Mouse (Mus musculus) megakaryocyte-erythroid progenitor cell, adult 5-6 weeks (primary cell): ENCODE data around the gene A630001G21Rik. TPM values are rescaled to one million over a fixed set of nuclear protein-coding genes. Genes with fewer than 3 reads are reported as not detected.
"Not testable (repeated sequence)": the region's sequence is repeated elsewhere in the genome, so short reads cannot be mapped to it uniquely, and the experiment has no call there.

Experiments
- ATAC-seq: replicated peaks from 2 replicates; pipeline ENCODE4 v1.8.0; 2016; ENCODE audit warnings: mild to moderate bottlenecking, inconsistent platforms; ENCODE audit not compliant: severe bottlenecking, poor library complexity, low FRiP score, low TSS enrichment
- total RNA-seq, 2 experiments: library from RNA; stranded (forward) in 1 of 2; stranded (reverse) in 1 of 2; fragments of 200-1000, 215-1000 nt in 1 of 2; fragments of >200 nt in 1 of 2; fragmentation: Nextera tagmentation in 1 of 2; gene quantifications; 2 replicates each; pipeline ENCODE4 v1.2.3; 2014 to 2017

The A630001G21Rik gene
- 35.7 and 49.8 TPM in 2 replicates for total RNA-seq (2014; fragmentation: Nextera tagmentation)
- 15.5 and 23.5 TPM in 2 replicates for total RNA-seq (2017)

DNA sequence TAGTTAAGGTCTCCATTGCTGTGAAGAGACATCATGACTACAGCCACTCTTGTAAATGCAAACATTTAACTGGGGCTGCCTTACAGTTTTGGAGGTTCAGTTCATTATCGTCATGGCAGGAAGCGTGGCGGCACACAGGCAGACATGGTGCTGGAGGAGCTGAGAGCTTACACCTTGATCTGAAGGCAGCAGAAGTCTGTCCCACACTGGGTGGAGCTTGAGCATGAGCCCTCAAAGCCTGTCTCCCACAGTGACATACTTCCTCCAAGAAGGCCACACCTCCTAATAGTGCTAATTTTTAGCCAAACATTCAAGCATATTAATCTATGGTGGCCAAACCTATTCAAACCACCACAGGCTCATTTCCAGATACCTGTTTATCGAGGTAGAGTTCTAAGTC is at the start of gene A630001G21Rik:
Gene A630001G21Rik, minus strand, starts transcription at position 208 of the 400 bp plus-strand sequence.
- ATAC-seq = no peak

- no peak for ATAC-seq
These were observed 48.7 kb upstream of the A630001G21Rik start for GRCm38 (mm10) chr1:85827166-85827565.

- no peak for ATAC-seq
These were observed 46.5 kb upstream of the A630001G21Rik start for GRCm38 (mm10) chr1:85824905-85825304.

- no peak for ATAC-seq
These were observed 43.8 kb upstream of the A630001G21Rik start for GRCm38 (mm10) chr1:85822239-85822638.

DNA sequence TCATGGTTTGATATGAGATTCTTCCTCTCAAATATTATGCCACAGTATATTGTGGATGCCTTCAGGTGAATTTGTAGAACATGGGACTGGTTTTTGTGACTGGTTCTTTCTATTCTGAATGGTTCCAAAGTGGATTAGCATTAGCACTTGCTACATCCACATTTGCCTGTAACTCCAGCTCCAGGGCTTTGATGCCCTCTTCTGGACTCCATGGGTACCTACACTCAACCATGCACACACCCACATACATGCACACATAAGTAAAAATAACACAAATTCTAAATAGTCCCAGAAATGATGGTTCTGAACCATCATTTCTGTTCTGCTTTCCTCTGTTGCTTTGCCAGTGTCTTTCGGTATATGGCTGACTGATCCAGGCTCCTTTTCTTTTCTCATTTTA is 41.3 kb upstream of the A630001G21Rik start:
- 0 out of 2 replicates have a peak, but pooled peaks have one; percentile 41 for ATAC-seq

DNA sequence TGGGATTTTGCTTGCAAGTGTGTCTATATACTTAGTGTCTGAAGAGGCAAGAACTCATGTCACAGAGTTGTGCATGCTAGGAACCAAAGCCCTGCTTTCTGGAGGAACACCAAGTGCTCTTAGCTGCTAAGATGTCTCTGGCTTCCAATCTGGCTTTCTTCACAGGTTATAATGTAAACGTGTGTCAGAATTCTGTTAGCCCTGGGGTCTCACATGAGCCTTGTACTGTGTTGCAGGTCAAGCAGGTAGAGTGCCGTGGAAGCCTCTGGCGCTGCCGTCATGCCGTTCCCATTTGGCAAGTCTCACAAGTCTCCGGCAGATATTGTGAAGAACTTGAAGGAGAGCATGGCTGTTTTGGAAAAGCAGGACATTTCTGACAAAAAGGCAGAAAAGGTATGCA is 39.7 kb upstream of the A630001G21Rik start:
- no peak for ATAC-seq

DNA sequence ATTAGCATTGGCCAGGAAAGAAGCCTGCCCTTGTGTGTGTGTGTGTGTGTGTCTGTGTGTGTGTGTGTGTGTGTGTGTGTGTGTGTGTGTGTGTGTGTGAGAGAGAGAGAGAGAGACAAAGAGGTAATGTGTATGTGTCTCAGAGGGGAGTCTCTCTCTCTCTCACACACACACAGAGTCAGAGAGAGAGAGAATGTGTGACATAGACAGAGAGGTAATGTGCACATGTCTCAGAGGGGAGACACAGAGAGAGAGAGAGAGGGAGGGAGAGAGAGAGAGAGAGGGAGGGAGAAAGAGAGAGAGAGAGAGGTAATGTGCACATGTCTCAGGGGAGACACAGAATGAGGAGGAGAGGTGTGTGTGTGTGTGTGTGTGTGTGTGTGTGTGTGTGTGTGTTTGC is 35.8 kb upstream of the A630001G21Rik start:
- not testable (repeated sequence) for ATAC-seq

DNA sequence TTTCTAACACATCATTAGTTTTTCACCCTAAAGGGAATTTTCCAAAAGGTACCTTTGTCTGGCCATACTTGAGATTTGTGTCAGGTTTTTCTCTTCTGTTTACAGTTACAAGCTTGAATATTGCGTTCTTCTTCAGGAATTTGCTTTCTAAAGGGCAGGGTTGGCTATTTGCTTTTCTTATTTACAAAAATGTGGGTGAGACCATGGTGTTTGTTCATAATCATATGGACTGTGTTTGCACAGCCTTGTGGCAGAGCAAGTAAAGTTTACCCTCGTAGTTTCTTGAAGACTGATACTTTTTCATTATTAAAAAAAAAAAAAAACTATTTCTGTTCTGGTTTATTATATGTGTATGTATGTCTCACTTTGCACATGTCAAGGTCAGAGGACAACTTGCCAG is 32.3 kb upstream of the A630001G21Rik start:
- no peak for ATAC-seq

DNA sequence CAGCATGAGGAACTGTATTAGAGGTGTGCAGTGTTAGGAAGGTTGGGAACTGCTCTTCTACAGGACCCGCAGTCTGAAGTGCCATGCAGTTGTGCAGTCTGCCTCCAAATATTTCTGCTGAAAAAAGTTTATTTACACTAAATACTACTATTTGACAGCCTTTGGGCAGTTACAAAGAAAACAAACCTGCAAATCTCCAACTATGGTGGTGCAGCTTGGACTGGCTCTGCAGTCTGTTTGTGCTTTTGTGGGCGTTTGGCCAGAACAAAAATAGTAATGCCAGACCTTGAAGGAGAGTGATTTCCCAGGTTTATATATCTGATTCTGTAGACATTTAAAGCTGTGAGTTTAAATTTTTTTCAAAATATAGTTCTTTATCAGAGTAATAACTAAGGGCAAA is 31.9 kb upstream of the A630001G21Rik start:
- no peak for ATAC-seq

DNA sequence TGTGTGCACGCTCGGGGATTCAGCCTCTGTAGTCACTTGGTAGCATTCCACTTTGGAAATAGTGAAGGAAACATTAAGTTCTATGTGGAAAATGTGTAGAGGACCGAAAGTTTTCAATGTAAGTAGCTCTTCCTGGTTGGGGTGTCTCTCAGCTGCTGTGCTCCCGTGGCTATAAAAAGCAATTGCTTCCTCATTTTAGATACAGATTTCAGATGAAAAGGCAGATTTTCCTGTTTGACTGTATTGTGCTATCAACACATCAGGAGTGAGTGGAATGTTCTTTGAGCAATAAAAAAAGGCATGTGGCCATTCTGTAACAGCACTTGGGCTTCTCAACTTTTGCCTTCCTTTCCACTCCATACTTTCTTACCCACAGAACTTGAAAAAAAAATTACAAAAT is 30.8 kb upstream of the A630001G21Rik start:
- ATAC-seq = no peak

GRCm38 (mm10) chr1:85804551-85804950 is 26.1 kb upstream of the A630001G21Rik start:
- ATAC-seq = no peak

DNA sequence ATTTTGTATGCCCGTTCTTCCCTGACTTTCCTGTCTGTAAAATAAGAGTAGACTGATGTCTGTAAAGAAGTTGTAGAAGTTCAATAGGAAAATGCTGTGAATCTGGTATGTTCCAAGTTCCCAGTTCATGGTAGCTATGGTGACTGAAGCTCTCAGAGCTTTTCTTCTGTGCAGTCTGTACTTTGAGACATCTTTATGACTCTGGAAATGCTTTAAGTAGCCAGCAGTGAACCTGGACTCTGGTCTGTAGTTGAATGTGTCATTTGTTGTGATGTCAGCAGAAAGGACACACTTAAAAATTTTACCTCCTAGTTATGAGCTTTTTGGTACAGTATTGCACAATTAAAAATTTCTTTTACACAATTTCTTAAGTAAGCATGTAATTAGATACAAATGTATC is 24.1 kb upstream of the A630001G21Rik start:
- ATAC-seq = no peak

DNA sequence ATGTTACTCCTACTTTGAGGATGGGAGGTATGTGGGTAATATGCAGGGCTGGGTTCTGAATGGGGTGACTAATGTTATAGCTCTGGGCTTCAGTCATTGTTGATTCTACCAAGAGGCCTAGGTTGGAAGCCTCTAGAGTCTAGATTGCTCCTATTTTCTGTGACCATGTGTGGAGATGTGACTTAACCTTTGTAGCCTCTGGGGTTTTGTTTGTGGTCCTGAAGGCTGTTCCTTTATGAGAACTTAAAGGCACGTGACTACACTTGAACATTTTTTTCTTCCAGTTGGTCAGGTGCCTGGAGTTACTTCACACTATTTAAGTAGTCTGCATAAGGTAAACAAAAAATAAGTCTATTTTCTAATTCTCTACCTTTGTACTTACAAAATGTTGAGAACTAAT is 21.3 kb upstream of the A630001G21Rik start:
- ATAC-seq = no peak

GRCm38 (mm10) chr1:85795196-85795595 is 16.8 kb upstream of the A630001G21Rik start:
- ATAC-seq = no peak

- ATAC-seq = peak; percentile 70
These were observed 15.8 kb upstream of the A630001G21Rik start for GRCm38 (mm10) chr1:85794106-85794771.

GRCm38 (mm10) chr1:85793208-85794105 is 15.0 kb upstream of the A630001G21Rik start, which contains the start of gene Cab39:
TSS of gene Cab39 (plus strand) at chr1:85793441.
- ATAC-seq = peak; percentile 80

GRCm38 (mm10) chr1:85791476-85791875 is 13.0 kb upstream of the A630001G21Rik start:
- ATAC-seq = no peak

DNA sequence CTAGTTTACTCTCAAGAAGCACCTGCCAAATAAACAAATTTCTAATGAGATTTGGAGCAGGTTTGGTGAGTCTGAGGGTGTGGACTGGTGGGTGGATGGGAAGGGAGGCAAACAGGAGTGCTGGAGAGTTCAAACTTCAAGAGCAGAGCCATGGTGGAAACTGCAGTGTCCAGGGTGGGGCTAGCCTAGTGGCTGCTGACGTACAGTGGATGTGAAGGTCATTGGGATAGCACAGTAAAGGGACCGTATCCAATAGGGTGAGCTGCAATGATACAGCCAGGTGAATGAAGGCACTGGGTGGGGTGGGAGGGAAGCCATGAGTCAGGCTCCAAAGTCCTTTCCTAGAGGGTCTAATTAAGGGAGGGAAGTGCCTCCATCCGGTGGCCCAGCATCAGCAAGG is 12.1 kb upstream of the A630001G21Rik start:
- ATAC-seq = no peak

GRCm38 (mm10) chr1:85779428-85780180 is 1.2 kb upstream of the A630001G21Rik start:
- peak; percentile 90 for ATAC-seq

DNA sequence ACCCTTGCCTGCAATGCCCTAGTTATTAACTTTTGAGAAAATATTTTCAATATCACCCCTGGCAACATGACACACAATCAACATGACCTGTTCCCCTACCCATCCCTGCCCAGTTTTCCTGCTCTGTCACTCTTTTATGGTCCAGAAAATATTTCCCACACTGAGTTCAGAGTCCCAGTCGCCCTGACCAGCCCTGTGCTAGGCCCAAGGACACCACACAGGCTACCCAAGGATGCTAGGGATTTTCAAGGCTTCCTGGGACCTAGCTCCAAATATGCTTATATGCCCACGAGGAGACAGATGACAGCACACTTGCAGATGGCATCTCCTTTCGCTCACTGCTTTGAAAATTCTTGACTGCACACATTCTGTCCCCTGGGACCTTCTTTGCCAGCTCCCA is 569 bp upstream of the A630001G21Rik start:
- no peak for ATAC-seq
